Mouse (Mus musculus) left cerebral cortex, adult 18-20 months (tissue): ENCODE results near the gene Atp5mpl. TPM values are rescaled to one million over a fixed set of nuclear protein-coding genes. Genes with fewer than 3 reads are reported as not detected.
A peak's percentile ranks its signal among the peaks of the same experiment; 100 is the strongest.

Experiments used
- DNase-seq, 2 experiments: peaks; one replicate each; pipeline ENCODE4 v3.0.0; 2021 to 2022; ENCODE audit warnings: low spot score in 2 of 2, mixed read lengths in 1 of 2
- total RNA-seq, 2 experiments: library from RNA; stranded (reverse); gene quantifications; 2 replicates each; pipeline ENCODE4 v1.2.3; 2021

The Atp5mpl gene
- total RNA-seq, 2 experiments from 2014 or later: 353 to 384 TPM

DNA sequence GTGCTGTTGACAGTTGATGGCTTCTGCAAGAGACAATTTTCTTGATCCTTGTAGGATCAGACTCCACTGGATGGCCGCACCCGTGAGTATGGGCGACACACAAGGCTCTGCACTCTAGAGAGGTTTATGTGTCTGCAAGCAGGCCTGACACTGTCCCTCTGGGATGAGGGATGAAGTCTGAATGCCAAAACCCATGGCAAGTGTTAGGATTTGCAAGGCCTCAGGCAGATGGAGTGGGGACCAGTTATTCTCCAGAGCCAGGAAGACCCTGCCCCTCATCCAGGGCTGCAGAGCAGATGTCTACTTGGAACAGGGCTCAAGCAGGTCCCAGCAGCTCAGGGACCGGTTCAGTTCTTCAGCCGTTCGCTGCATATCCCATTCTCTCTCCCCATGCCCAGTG, 51.0 kb downstream of the Atp5mpl start:
- DNase-seq: no peak

DNA sequence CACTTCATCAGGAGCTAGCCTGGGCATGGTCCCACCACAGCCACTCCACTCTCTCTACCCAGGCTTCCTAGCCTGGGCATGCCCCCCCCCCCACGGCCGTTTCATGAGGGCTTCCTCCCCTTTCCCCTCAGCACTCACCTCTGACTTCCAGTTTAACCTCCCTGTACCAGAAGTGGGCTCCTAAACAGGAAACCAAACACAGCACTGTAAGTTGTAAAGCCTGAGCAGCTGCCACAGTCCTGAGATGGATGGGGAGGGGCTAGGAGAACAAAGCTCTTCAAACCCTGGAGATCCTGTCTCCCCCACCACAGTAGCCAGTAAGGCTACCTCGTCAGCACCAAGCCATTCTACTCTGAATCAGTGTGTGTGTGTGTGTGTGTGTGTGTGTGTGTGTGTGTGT, 52.7 kb downstream of the Atp5mpl start:
- no peak for DNase-seq

DNA sequence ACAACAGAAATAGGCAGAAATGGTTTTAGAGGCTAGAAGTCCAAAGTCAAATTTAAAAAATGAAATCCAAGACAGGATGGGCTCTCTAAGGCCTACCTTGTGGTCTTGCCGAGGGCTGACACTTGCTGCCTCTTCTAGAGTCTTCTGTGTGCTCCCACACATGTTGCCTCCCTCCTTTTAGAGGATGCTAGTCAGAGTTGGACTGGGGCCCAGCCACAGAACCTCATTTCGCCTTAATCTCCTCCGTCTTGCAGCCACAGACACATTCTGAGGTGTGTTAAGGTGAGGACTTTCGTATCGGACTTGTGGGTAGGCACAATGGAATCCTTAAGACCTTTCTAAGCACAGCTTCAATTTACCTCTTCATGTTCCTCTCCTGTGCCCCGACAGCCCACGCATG, 54.0 kb downstream of the Atp5mpl start:
- DNase-seq: peak in 1 of 2 experiments; percentile 38

GRCm38 (mm10) chr12:111911796-111912195, 55.0 kb downstream of the Atp5mpl start:
- DNase-seq: no peak

Other genes starting within 250 kb of the Atp5mpl start
- gene Klc1, start 208.1 kb downstream of the Atp5mpl start, total RNA-seq: 100 to 1,000 TPM; 794 to 814 TPM
- gene Xrcc3, start 153.1 kb downstream of the Atp5mpl start, total RNA-seq: 1 to 10 TPM; 3.6 to 4.9 TPM
- 10 to 100 TPM; 20.7 to 21.1 TPM for gene Zfyve21, start 152.8 kb downstream of the Atp5mpl start, total RNA-seq
- 10 to 100 TPM; 58.8 to 67.3 TPM for gene Ppp1r13b, start 58.9 kb downstream of the Atp5mpl start, total RNA-seq
- under 1 TPM; 0.26 to 0.33 TPM for gene Tdrd9, start 4.6 kb upstream of the Atp5mpl start, total RNA-seq
- under 1 TPM in 1 of 2 experiments, not detected in 1; 0.37 TPM for gene Rd3l, start 14.3 kb upstream of the Atp5mpl start, total RNA-seq
- gene Aspg, start 139.7 kb upstream of the Atp5mpl start, total RNA-seq: 1 to 10 TPM; 4.9 to 7.1 TPM
- gene Kif26a, start 179.2 kb upstream of the Atp5mpl start, total RNA-seq: 1 to 10 TPM; 4.2 to 4.5 TPM